Mouse (Mus musculus) olfactory bulb, adult 2 months (tissue): ENCODE measurements around the gene Slc15a5.

ENCODE experiments used
- CTCF ChIP-seq: fragments of 200-500 bp; IDR thresholded peaks from 2 replicates; pipeline ENCODE4 v1.5.1; 2012; ENCODE audit warnings: low read depth, mild to moderate bottlenecking, low read length, moderate library complexity; ENCODE audit not compliant: insufficient read depth
- POLR2A ChIP-seq: fragments of 200-500 bp; IDR thresholded peaks from 2 replicates; pipeline ENCODE4 v1.6.1; 2012; ENCODE audit warnings: mild to moderate bottlenecking, low read depth, low read length, moderate library complexity; ENCODE audit not compliant: insufficient read depth

DNA sequence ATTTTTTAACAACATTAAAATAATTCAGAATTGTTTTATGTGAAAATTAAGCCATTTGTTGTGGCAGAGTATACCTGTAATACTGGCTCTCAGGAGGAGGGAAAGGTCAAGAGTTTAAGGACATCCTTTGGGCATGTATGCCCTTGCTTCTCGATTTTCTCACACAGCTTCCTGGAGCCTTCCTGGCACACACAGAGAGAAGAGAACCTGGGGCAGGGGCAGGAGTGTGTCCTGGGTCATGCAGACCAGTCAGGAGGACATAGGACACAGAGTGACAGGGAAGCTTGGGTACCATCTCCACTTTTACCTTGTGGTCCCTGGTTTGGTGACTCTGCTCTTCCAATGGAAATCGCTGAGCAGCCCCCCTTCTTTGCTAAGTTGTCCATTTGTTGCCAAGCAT lies 6.2 kb downstream of the Slc15a5 start:
- no peak for TF ChIP-seq CTCF
- TF ChIP-seq POLR2A, result no peak
